Comparison of ENCODE assay signal across 12 mouse cellular contexts in the genomic region with DNA sequence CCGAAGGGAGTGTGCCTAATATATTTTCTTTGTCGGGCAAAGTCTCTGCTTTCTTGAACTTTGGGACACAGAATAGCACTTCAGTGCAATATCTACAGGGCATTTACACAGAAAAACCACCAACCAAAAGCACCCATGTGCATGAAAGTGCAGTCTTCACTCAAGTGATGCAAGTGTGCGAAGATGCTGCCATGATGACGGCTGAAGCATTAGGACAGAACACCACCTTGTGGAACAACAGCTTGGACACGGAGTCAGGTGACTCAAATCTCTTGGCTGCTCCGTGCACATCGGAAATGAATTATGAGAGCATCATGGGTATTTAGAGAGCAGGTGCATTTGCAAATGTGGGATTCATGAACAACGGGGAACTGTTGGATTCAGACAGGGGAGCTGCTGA.
"Had no signal": no experiment of that assay in that cellular context is flagged by ENCODE, and none has a peak within 500 bp of the region (broad histone marks: within the 10 kb centered on the region; RNA-seq: fewer than 3 reads in every experiment).

No protein-coding gene starts in this region.

- DNase-seq: lung, adult 18-20 months; lung, embryonic 14.5 days; lung, postnatal 10 days; lung, postnatal 4 days; right cerebral cortex, postnatal 14 days; right cerebral cortex, postnatal 4 days; spleen, adult 18-20 months had no signal

- H3K4me2 ChIP-seq: lung, embryonic 14.5 days; midbrain, embryonic 13.5 days; neural tube, embryonic 12.5 days had no signal

- H3K27me3 ChIP-seq: midbrain, embryonic 13.5 days; neural tube, embryonic 12.5 days had no signal

- H3K9ac ChIP-seq: liver, embryonic 14.5 days; lung, embryonic 14.5 days; midbrain, embryonic 13.5 days; neural tube, embryonic 12.5 days had no signal

- H3K9me3 ChIP-seq: midbrain, embryonic 10.5 days; neural tube, embryonic 12.5 days had no signal

- H3K36me3 ChIP-seq: midbrain, embryonic 10.5 days; midbrain, embryonic 13.5 days; neural tube, embryonic 12.5 days had no signal

- H3K4me3 ChIP-seq: midbrain, embryonic 10.5 days; midbrain, embryonic 13.5 days; neural tube, embryonic 12.5 days had no signal

- H3K4me1 ChIP-seq: neural tube, embryonic 12.5 days had no signal

- ATAC-seq: midbrain, embryonic 16.5 days had no signal

- H3K27ac ChIP-seq: liver, embryonic 14.5 days; midbrain, embryonic 10.5 days; midbrain, embryonic 13.5 days; neural tube, embryonic 12.5 days had no signal
